Mouse (Mus musculus): ENCODE measurements around the gene Hectd4.
A peak's percentile ranks its signal among the peaks of the same experiment; 100 is the strongest.
"Not testable (repeated sequence)": the region's sequence is repeated elsewhere in the genome, so short reads cannot be mapped to it uniquely, and the experiment has no call there.

The Hectd4 gene

GRCm38 (mm10) chr5:121219980-121220731 lies at the start of gene Hectd4:
Gene Hectd4, plus strand, starts transcription at chr5:121220219.
- peak; percentile 95 for DNase-seq (ENCODE audit: low spot score)

GRCm38 (mm10) chr5:121172835-121173234 lies 47.2 kb upstream of the Hectd4 start:
- peak; percentile 3 for DNase-seq (ENCODE audit: low spot score)

- no peak for DNase-seq (ENCODE audit: low spot score)
Observed at GRCm38 (mm10) chr5:121179077-121179857, 40.8 kb upstream of the Hectd4 start.

GRCm38 (mm10) chr5:121183269-121183668 lies 36.8 kb upstream of the Hectd4 start:
- no peak for DNase-seq (ENCODE audit: low spot score)

- no peak for DNase-seq (ENCODE audit: low spot score)
Observed at GRCm38 (mm10) chr5:121184375-121184774, 35.6 kb upstream of the Hectd4 start.

- DNase-seq (ENCODE audit: low spot score): no peak
Observed at GRCm38 (mm10) chr5:121184945-121185551, 35.0 kb upstream of the Hectd4 start.

GRCm38 (mm10) chr5:121187580-121188001 lies 32.4 kb upstream of the Hectd4 start:
- DNase-seq (ENCODE audit: low spot score): no peak

GRCm38 (mm10) chr5:121188265-121188664 lies 31.8 kb upstream of the Hectd4 start:
- DNase-seq (ENCODE audit: low spot score): no peak

- no peak for DNase-seq (ENCODE audit: low spot score)
Observed at GRCm38 (mm10) chr5:121189182-121189581, 30.8 kb upstream of the Hectd4 start.

- DNase-seq (ENCODE audit: low spot score): no peak
Observed at GRCm38 (mm10) chr5:121190210-121190835, 29.7 kb upstream of the Hectd4 start.

- peak; percentile 79 for DNase-seq (ENCODE audit: low spot score)
Observed at GRCm38 (mm10) chr5:121190836-121191583, 29.0 kb upstream of the Hectd4 start, which contains the start of gene Ptpn11. Gene Ptpn11, minus strand, starts transcription at chr5:121191397.

- DNase-seq (ENCODE audit: low spot score): no peak
Observed at GRCm38 (mm10) chr5:121191584-121191906, 28.5 kb upstream of the Hectd4 start.

GRCm38 (mm10) chr5:121194173-121194572 lies 25.8 kb upstream of the Hectd4 start:
- DNase-seq (ENCODE audit: low spot score): no peak

- no peak for DNase-seq (ENCODE audit: low spot score)
Observed at GRCm38 (mm10) chr5:121196764-121197163, 23.3 kb upstream of the Hectd4 start.

- no peak for DNase-seq (ENCODE audit: low spot score)
Observed at GRCm38 (mm10) chr5:121197337-121197736, 22.7 kb upstream of the Hectd4 start.

GRCm38 (mm10) chr5:121198376-121198775 lies 21.6 kb upstream of the Hectd4 start:
- DNase-seq (ENCODE audit: low spot score): no peak

- peak; percentile 54 for DNase-seq (ENCODE audit: low spot score)
Observed at GRCm38 (mm10) chr5:121201739-121202138, 18.3 kb upstream of the Hectd4 start.

GRCm38 (mm10) chr5:121202467-121202866 lies 17.6 kb upstream of the Hectd4 start:
- DNase-seq (ENCODE audit: low spot score): no peak

GRCm38 (mm10) chr5:121204132-121205089 lies 15.6 kb upstream of the Hectd4 start, which contains the start of gene Rpl6:
Gene Rpl6, plus strand, starts transcription at chr5:121204481.
- DNase-seq (ENCODE audit: low spot score): peak; percentile 82

GRCm38 (mm10) chr5:121205537-121206130 lies 14.4 kb upstream of the Hectd4 start:
- DNase-seq (ENCODE audit: low spot score): not testable (repeated sequence)
